Mouse (Mus musculus) gastrocnemius, adult 18-20 months (tissue): ENCODE measurements around the gene Rab27a. TPM values are rescaled to one million over a fixed set of nuclear protein-coding genes. Genes with fewer than 3 reads are reported as not detected.
"Not testable (repeated sequence)": the region's sequence is repeated elsewhere in the genome, so short reads cannot be mapped to it uniquely, and the experiment has no call there.

Source experiments
- DNase-seq: peaks from one replicate; pipeline ENCODE4 v3.0.0; 2021; ENCODE audit warnings: low spot score
- total RNA-seq, 2 experiments: library from RNA; stranded (reverse); gene quantifications; 2 replicates each; pipeline ENCODE4 v1.2.3; 2021

Gene Rab27a
- total RNA-seq, 2 experiments from 2014 or later, result 1.3 to 2.0 TPM

DNA sequence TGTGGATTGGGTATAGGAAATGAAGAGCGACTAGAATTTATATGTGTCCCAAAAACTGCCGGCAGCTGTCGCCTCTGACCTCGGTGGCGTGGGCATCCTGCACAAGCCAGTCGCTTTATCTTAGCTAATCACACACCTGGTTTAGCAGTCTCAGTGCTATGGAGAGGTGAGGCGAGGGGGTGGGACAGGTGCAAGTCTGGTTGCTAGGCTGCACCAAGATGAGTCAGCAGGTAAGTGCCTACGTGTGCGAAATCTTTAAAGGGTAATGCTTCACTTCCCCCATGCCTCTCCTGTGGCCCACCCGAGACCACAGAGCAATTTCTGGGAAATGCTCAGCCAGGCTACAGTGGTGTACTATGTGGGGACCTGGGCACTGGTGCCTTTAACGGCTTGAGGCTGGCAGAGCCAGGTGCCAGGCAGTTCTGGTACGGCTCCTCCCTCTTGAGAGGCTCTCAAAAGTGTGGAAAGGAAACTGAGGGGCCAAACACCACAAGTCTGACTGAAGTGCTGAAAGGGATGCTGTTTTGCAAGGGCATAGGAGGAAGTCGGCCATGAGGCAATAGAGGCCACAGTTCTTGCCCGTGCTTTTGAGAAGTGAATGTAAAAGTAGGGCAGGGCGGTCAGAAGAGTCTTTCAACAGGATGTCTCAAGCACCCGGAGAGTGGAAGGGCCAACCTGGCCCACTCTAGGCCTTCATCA is 44.7 kb downstream of the Rab27a start:
- DNase-seq, result no peak

- no peak for DNase-seq
Observed at GRCm38 (mm10) chr9:73090121-73090520, 45.5 kb downstream of the Rab27a start.

- DNase-seq, result peak; percentile 34
Observed at GRCm38 (mm10) chr9:73091747-73092146, 47.1 kb downstream of the Rab27a start.

DNA sequence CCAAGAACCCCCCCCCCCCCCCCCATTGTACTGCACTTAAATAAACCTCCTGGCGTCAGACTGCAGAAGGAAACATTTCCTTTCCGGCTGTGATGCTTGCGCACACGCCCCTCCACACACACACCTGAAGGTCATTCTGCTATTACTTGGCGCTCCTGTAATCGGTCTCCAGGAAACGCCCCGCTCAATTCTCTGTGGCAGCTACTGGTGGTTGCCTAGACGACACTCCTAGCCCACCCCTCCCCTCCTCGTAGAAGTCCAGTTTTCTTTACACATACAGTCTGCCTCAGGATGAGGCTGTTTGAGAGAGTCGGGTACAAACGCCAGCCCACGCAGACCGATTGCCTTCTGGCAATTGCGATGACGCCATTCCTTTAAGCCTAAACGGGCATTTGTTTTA is 49.9 kb downstream of the Rab27a start:
- DNase-seq, result no peak

GRCm38 (mm10) chr9:73097898-73098297 is 53.2 kb downstream of the Rab27a start:
- DNase-seq, result no peak

DNA sequence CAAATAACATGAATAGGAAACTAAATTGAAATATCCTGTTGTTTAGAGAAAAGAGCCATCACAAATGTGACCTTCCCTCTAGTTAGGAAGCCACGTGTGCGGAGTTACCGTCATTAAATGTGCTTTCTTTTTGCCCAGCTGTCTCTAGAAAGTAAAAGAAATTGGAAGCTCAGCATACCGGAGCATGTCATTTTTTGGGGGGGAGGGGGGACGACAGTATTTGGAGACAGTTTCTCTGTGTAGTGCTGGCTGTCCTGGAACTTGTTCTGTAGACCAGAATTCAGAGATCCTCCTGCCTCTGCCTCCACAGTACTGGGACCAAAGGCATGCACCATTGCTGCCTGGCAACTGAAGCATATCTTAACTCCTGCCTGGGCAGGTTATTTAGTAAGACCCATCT is 56.9 kb downstream of the Rab27a start, which contains the start of gene Khdc3:
Gene Khdc3 (plus strand): TSS at position 301 of the 400 bp plus-strand sequence.
- DNase-seq, result no peak

DNA sequence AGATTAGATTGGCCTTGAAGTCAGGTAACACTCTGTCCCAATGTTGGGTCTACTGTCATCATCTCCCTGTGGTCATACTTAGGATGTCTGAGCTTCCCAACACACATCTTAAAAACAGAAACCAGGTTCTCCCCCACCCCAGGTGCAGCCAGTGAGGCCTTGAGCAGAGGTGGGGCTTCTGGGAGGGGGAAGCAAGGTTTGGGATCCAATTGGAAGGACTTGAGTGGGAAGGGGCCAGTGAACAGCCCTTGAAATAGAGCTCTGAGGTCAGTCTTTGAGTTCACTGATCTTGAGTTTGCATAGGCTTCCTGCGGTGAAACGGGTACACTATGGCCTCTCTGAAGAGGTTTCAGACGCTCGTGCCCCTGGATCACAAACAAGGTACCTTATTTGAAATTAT is 57.5 kb downstream of the Rab27a start, which contains the start of gene Gm20509:
Gene Gm20509 (plus strand): TSS at position 290 of the 400 bp plus-strand sequence.
- DNase-seq, result no peak

DNA sequence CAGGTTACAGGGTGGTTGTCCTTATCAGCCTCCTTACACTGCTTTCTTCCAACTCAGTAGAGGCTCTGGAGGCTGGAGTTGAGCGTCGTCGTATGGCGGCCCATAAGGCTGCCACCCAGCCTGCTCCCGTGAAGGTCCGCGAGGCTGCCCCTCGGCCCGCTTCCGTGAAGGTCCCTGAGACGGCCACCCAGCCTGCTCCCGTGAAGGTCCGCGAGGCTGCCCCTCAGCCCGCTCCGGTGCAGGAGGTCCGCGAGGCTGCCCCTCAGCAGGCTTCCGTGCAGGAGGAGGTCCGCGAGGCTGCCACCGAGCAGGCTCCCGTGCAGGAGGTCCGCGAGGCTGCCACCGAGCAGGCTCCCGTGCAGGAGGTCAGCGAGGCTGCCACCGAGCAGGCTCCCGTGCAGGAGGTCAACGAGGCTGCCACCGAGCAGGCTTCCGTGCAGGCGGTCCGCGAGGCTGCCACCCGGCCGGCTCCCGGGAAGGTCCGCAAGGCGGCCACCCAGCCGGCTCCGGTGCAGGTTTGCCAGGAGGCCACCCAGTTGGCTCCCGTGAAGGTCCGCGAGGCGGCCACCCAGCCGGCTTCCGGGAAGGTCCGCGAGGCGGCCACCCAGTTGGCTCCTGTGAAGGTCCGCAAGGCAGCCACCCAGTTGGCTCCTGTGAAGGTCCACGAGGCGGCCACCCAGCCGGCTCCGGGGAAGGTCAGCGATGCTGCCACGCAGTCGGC is 58.7 kb downstream of the Rab27a start:
- peak; percentile 28 for DNase-seq

DNA sequence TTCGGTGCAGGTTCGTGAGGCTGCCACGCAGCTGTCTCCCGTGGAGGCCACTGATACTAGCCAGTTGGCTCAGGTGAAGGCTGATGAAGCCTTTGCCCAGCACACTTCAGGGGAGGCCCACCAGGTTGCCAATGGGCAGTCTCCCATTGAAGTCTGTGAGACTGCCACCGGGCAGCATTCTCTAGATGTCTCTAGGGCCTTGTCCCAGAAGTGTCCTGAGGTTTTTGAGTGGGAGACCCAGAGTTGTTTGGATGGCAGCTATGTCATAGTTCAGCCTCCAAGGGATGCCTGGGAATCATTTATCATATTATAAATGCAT is 59.2 kb downstream of the Rab27a start:
- DNase-seq, result no peak

DNA sequence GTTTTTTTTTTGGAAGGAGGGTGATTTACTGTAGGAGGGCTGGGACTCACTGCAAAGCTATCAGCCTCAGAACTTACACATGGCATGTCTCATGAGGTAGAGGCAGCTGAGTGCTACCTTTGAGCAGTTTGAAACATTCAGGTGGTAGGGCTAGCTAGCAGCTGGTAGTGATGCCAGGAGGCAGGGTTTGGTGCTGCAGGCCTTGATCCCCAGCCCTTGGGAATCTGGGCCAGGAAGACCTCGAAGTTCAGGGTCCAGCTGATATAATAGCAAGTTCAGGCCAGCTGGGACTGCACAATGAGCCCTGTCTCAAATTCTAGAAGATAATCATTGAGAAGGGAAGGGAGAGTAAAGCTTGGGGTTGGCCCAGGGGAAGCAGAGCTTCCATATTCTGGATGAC is 60.5 kb downstream of the Rab27a start:
- DNase-seq, result no peak

GRCm38 (mm10) chr9:73105771-73106170 is 61.1 kb downstream of the Rab27a start:
- no peak for DNase-seq

DNA sequence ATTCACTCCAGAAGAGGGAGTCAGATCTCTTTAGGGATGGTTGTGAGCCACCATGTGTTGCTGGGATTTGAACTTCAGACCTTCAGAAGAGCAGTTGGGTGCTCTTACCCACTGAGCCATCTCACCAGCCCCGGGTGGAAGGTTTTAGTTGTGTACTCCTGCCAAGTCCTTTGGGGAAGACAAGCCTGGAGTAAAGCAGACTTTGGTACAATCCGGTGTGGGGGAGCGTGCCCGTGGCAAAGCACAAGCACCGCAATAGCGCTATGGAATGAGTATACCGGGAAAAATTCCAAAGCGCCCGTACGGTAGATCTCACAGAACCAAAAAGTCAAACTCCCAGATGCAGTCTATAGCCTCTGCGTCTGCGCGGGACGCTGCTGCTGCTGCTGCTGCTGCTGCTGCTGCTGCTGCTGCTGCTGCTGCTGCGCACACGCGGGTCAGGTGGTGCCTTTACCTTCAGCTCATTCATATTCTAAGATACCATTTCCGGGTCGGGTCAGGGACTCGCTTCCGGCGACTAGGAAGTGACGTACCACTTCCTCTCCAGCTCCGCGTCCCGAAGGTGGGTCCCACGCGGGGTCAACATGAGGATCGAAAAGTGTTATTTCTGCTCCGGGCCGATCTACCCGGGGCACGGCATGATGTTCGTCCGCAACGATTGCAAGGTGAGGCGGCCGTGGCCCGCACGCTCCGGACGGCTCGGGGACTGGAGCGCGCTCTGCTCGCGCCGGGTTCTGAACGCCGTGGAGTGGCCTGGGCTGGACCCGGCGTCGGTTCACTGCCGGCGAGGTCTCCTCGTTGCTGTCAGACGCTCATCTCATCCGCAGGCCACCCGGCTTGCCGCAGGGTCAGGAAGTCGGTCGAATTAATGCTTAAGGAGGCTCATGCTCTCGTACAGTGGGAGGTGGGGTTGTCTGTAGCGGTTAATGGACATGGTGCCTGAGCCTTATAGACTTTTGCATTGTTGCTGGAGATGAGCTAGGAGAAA is 68.6 kb downstream of the Rab27a start, which contains the start of gene Rsl24d1:
Gene Rsl24d1 (plus strand): TSS at position 508 of the 988 bp plus-strand sequence.
- DNase-seq, result peak; percentile 82

DNA sequence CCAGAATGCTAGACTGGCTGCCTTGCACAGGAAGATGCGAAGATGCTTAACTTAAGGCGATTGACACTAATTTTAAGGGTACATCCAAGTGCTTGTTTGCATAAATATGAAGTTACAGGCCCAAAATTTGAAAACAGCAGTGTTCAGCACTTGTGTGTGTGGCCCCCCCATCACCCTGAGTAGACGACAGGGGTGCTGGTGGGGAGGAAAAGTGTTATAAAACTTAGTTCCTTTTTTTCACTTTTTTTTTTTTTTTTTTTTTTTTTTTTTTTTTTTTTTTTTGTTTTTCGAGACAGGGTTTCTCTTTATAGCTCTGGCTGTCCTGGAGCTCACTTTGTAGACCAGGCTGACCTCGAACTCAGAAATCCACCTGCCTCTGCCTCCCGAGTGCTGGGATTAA is 72.0 kb downstream of the Rab27a start:
- DNase-seq, result not testable (repeated sequence)

DNA sequence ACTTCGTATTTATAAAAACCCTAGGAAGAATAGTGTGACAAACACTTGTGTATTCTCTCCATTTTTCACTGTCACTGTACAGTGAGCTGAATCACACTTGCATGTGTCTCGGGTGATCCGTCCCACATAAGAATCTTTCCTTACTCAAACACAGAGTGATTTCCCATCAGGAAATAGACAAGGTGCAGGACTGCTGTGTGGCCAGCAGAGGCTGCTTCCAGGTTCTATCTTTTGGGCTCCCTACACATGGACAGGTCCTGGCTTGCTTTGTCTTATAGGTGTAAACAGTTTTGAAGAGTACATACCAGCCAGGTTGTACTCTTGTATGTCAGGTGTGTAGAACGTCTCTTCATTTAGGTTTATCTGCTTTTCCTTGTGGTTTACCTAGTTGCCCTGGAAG is 73.4 kb downstream of the Rab27a start:
- DNase-seq, result no peak

DNA sequence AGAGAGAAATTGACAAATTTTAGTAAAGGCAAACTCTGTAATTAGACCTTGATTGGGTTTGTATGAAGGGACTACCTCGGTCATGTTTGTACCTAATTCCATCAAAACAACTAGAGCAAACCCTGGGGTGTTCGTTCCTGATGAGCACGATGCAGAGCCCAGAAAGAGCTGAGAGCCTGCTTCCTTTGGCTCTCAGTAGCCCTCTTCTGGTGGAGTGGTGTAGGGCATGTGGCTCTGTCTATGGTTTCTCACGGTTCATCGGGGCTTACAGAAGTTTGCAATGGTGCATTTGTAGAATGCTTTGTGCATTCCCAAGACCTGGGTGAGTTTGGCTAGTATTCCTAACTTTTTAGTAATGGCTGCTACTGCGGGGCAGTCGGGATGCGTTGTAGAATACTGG is 77.1 kb downstream of the Rab27a start:
- DNase-seq, result no peak

DNA sequence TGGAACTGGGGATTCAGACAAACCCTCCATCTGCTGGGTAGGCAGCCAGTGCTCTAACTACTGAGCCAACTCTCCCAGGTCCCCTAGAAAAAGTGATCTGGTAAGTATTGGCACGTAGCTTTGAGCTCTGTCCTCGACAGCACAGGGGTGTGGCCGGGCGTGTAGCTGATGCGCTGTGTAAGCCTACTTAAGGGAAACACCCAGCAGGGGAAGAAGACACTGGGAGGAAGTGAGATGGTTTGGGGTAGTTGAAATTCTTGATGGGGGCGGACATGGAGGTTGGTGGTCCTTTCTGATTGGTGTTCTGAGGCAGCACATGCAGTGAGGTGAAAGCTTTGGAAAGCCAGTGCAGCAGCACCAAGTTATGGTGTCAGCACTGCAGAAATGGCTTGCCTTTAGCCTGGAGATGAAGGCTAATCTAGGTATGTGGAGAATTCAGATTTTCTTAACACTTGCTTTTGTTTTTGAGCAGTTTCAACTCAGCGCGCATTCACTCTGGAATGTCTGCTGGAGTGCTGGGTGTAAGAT is 80.5 kb downstream of the Rab27a start:
- no peak for DNase-seq

DNA sequence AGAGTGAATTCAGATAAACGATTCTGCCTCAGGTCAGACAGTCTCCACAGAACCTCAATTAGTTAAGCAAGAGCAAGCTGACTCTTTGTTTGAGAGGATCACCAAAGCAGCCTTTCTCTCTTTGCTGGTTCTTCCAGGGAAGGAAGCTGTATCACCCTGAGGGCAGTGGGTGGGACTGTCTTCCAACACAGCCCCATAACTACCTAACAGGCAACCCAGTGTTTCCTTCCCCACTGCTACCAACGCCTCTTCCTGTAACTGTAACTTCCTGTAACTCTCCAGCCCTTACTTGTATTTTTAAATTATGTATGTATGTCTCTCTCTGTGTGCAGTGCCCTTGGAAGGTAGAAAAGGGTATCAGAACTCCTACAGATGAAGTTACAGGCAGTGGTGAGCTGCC is 82.8 kb downstream of the Rab27a start:
- no peak for DNase-seq

- DNase-seq, result no peak
Observed at GRCm38 (mm10) chr9:73129875-73130274, 85.2 kb downstream of the Rab27a start.

DNA sequence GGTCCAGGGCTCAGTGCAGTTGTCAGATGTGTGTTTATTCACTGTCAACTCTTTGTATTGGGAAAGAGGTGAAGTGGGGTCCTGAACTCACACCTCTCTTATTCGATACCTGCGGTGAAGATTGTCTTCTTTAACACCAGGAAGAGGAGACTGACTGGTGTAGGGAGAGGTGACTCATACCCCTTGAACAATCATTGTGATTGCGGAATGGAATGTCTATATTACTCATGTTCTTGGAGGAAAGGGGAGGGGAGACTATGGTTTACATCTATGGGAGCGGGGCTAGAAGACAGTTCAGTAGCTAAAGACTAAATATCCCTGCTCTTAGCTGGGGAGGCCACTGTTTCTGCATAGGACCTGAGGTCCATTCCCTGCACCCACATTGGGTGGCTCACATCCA is 85.9 kb downstream of the Rab27a start:
- DNase-seq, result no peak

DNA sequence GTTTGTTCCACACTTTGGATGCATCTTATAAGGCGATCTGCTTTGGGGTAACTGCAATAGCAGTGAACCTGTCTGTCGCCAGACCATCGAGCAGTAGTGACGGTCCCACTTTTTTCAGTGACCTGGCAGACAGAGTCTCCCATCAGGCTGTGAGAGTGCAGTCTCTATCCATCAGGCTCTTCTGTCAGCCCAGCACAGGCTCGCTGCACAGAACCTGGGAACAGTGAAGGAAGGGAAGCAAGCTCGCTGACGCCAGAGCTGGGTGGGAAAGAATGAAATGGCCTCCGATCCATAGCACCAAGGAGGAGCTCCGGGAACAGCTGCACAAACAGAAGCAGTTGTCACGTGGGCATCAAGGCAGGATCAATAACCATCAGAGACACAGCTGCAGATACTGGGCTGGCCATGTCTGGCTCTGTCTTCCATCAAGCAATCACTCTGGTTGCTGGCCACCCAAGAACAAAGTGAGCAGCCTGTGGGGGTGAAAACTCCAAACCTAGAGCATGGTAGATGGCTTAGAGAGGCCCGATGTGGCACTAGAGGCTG is 92.8 kb downstream of the Rab27a start:
- DNase-seq, result no peak
